Mouse (Mus musculus) lung, adult 18-20 months (tissue): ENCODE measurements at regions not wholly inside any gene's neighbourhood (a gene's known extent, or its start where the extent isn't known, plus 50 kb on each side); places are given as distances from the start of the nearest gene placed in this dataset.
"Not testable (repeated sequence)": the region's sequence is repeated elsewhere in the genome, so short reads cannot be mapped to it uniquely, and the experiment has no call there.

ENCODE experiments used
- DNase-seq, 2 experiments: peaks; one replicate each; pipeline ENCODE4 v3.0.0; 2022; ENCODE audit warnings: mixed read lengths in 2 of 2

DNA sequence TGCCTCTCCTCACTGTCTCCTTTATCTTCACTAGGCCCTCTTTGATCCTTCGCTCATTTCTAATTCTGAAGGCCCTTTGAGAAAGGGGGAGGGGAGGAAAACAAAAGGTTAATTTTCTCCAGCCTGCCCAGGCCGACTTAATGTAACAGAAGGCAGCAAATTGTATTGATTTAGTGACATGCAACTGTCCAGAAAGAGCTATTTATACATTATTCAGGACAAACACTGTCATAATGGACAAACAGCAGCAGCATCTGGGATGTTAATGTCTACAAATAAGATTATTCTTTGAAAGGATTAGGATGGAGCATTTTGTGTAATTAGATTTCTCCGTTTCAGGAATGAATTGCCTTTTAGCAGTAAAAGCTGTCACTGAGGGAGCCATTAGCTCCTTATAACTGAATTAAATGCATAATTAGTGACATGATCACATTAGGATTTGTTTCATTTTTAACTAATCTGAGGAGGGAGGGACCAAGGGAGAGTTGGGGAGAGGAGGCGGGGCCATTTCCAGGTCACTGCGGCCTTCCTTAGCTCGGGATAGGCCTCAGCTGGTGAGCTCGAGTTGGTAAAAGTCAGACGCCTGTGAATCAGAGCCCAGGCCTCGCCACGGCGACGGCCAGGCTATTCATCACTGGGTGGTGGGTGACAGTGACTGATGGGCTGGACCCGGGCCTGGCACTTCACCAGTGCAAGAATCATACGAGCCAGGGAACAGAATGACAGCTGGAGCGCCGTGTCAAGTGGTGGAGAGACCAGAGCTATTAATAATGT lies 167.7 kb downstream of the Nkx6-1 start:
- DNase-seq = no peak

GRCm38 (mm10) chr5:101496161-101496560 lies 168.6 kb downstream of the Nkx6-1 start:
- DNase-seq = no peak

GRCm38 (mm10) chr5:101445792-101446191 lies 219.0 kb downstream of the Nkx6-1 start:
- no peak for DNase-seq

- DNase-seq = peak in 1 of 2 experiments; percentile 6
Observed at GRCm38 (mm10) chr5:101441782-101442181, 223.0 kb downstream of the Nkx6-1 start.

- peak in 1 of 2 experiments; percentile 8 for DNase-seq
Observed at GRCm38 (mm10) chr5:101437666-101438299, 227.0 kb downstream of the Nkx6-1 start.

- DNase-seq = no peak
Observed at GRCm38 (mm10) chr5:101426067-101426771, 238.6 kb downstream of the Nkx6-1 start.

- no peak for DNase-seq
Observed at GRCm38 (mm10) chr5:101384316-101384715, 280.5 kb downstream of the Nkx6-1 start.

GRCm38 (mm10) chr5:101381361-101381760 lies 283.4 kb downstream of the Nkx6-1 start:
- no peak for DNase-seq

DNA sequence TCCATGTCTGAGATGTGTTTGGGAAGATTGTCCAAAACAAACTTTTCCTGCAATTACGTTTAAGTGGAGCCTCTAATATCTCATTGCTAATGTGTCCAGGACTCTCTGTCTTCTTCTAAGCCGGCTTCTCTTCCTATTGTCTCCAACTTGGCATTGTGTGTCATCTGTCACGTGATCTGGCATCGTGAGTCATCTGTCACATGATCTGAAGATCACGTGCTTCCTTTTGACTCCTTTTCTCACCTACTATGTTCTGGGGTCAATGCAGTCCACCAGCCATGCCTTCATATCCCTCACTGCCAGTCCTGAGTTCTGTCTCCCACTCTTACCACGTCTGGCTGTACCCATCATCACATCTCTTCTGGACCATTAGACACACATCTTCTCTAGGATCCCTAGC lies 288.1 kb downstream of the Nkx6-1 start:
- no peak for DNase-seq

- DNase-seq = no peak
Observed at GRCm38 (mm10) chr5:101374129-101374528, 290.7 kb downstream of the Nkx6-1 start.

DNA sequence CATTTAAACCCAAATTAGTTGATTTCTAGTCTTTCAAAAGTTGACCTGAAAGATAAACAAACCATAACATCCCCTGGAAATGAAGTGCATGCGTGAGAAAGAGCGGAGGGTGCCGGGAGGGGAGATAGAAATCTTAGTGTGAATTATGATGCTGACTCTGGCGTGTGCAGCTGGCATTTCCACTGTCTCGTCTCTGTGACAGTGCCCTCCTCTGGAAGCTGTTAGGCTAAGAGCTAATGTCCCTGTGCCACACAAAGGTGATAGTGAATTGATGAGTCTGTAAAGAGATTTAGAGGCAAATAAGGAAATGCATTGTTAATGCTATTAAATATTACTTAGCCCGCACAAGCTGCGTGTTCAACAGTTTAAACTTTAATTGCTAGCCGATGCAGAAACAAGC lies 292.6 kb downstream of the Nkx6-1 start:
- DNase-seq = no peak

- DNase-seq = peak in 1 of 2 experiments; percentile 8
Observed at GRCm38 (mm10) chr5:101365364-101365763, 299.4 kb downstream of the Nkx6-1 start.

- DNase-seq = no peak
Observed at GRCm38 (mm10) chr5:101359986-101360385, 304.8 kb downstream of the Nkx6-1 start.

GRCm38 (mm10) chr5:101345406-101345805 lies 319.4 kb downstream of the Nkx6-1 start:
- no peak for DNase-seq

GRCm38 (mm10) chr5:101336361-101336760 lies 328.4 kb downstream of the Nkx6-1 start:
- not testable (repeated sequence) for DNase-seq

DNA sequence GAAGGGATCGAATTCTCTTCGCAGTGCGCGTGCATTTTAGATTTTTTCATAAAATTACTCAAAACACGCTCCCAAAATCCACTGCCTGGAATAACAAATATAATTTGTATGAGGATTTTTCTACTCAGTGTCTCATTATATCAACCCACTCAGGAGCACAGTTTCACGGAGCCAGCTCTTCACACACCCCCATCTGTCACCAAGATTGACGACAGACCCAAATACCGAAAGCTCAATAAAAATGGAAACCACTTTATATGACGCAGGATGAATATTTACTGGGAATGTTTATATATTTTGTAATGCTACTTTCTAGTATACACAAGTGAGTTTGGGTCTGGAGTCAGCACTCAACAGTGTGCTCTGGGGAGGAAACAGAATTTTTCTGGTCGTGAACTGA lies 333.0 kb downstream of the Nkx6-1 start:
- DNase-seq = no peak

DNA sequence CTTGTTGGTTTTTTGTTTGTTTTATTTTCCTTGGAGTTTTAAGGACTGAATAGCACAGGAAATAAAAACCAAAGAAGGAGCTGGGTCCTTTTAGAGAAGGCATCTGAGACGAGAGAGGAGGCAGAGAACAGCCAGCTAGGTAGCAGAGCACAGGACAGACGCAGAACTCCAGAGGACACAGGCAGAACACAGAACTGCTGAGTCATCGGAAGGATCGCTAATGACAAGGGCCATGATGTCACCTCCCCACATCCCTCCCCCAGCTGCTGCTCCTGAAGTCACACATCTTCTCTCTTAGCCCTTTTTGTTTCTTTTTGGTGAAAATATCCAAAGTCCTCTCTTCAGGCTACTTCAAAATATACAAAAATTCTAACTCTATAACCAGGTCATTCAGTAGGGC lies 338.7 kb downstream of the Nkx6-1 start:
- no peak for DNase-seq

DNA sequence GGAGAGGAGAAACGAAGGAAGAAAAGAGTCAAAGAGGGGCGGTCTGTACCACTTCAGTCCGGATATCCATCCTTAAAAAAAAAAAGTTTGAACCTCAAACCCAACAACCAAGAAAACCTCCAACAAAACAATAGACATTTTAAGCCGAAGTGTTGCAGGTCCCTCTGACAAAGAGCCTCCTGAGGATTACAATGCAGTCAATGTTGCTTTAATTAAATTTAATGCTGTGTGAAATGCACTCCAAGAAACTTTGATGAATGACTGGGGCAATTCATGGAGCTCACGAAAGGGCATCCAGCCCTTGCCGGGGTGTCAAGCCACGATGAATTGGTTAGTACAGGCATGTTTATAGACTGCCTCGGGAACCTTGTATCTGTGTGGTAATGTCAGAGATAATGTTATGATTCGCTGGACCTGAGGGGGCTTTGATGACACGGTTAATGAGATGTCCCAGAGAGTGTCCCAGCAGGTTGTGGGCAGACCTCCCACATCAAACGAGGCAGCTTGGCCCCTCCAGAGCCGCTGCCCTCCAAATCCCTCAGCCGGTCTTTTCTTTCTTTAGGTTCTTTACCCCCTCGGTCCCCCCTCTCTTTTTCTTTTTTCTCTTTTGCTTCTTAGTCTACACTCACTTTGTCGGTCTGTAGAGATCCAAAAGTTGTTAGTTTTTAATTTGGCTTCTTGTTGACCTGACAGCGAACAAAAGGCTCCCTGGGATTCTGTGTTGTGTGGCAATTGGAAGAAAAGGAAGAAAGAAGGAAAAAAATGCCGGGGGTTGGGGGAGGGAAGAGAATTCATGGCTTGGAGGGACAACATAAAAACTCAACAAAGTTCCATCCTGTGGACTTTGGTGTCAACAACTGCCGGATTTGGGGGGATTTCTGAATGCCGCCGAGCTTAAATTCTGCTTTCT lies 341.5 kb downstream of the Nkx6-1 start:
- DNase-seq = no peak

DNA sequence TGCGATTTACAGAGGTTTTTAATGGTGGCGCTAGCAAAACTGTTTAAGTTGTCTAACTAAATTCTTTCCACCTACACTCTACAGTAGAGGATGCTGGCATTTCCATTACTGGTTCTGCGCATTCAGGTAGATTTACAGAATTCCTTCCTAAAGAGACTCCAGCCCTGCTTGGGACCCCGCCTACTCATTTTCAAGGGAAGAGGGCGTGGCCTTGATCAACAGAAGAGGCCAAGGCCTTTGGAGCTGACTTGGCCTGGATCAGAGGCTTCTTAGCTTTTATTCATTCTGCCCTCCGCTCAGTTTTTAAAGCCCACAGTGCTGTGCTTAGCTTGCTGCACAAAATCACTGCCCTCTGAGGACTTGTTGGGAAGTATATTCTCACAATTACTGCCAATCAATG lies 364.8 kb downstream of the Nkx6-1 start:
- no peak for DNase-seq

GRCm38 (mm10) chr5:101298411-101298810 lies 366.4 kb downstream of the Nkx6-1 start:
- no peak for DNase-seq

DNA sequence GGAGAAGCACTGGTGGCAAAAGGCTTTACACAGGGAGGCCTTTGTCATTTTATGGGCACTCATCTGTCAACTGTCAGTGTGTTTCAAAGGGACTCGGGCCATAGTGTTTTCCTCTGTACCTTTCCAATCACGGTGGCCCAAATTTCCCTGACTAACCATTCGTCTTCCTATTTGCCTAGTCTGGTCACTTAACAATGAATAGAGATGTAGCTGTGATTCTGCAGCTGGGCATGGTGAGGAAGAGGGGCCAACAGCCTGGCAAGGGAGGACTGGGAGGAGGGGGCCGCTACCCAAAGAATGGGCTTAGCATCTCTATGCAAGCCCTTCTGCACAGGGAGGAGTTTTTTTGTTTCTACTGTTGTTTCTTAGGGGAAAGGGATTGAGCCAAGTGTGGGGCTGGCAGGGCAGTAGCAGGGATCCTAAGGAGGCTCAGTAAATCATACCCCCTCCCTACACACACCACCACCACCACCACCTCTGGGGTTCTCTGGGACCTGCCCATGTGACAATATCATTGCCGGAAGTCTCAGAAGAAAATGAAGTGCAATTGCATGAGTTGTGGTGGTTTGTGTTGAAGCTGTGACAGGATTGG lies 367.2 kb downstream of the Nkx6-1 start:
- DNase-seq = no peak

DNA sequence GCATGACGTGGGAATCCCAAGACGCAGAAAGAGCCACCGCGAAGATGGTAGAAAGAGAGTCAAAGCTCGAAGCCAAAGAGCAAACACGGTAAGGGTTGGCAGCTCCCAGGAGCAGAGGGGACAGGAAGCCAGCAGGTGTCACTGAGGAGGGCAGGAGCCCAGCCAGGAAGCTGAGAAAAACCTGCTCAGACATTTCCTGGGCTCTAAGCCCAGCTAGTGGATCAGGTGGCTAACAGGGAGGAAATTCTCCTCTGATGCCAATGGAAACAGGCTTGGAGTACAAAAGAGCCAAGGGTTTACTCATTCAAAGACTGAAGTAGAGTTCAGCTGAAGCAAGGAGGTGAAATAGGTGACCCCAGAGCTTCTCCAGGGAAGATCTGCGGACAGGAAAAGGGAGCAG lies 368.9 kb downstream of the Nkx6-1 start:
- DNase-seq = peak in 1 of 2 experiments; percentile 2
